8 mouse cellular contexts compared by ENCODE assay signal in genomic region chr12:80760396-80760801, GRCm38 (mm10). TPM values are rescaled to one million over a fixed set of nuclear protein-coding genes. Genes with fewer than 3 reads are reported as not detected.
DNase-seq lines count a peak whose midpoint lies in the region; ATAC-seq and TF ChIP-seq lines count a peak whose summit lies in the region.

Ccdc177 (minus strand) TSS chr12:80760687.

- peak within 1 kb of the TSS; percentile 95 for H3K27ac ChIP-seq in neural tube, embryonic 11.5 days (ENCODE audit: low read depth, low read length)
- peak within 1 kb of the TSS; percentile 64; the same call in 1 of the 2 replicates for H3K27ac ChIP-seq in embryonic facial prominence, embryonic 12.5 days
- no peak within 1 kb of the TSS for H3K27ac ChIP-seq in heart, adult 2 months
- H3K27ac ChIP-seq in midbrain, embryonic 11.5 days (ENCODE audit: low read depth, low read length): peak within 1 kb of the TSS; percentile 99
- no peak within 1 kb of the TSS for H3K27ac ChIP-seq in spleen, adult 2 months (ENCODE audit: insufficient read depth, low read length)

- H3K4me3 ChIP-seq in neural tube, embryonic 11.5 days (ENCODE audit: low read depth, low read length): peak within 1 kb of the TSS; percentile 57
- peak within 1 kb of the TSS; percentile 55 for H3K4me3 ChIP-seq in embryonic facial prominence, embryonic 12.5 days
- peak within 1 kb of the TSS; percentile 39 for H3K4me3 ChIP-seq in heart, adult 2 months
- H3K4me3 ChIP-seq in midbrain, embryonic 11.5 days (ENCODE audit: low read depth, low read length): peak within 1 kb of the TSS; percentile 52
- no peak within 1 kb of the TSS for H3K4me3 ChIP-seq in spleen, adult 2 months (ENCODE audit: extremely low read depth, insufficient read depth, insufficient read length)

- peaks cover 16% of the 10 kb centered on the region for H3K4me1 ChIP-seq in neural tube, embryonic 11.5 days (ENCODE audit: control insufficient read depth, insufficient read depth, low read length)
- peaks cover 26% of the 10 kb centered on the region for H3K4me1 ChIP-seq in embryonic facial prominence, embryonic 12.5 days
- H3K4me1 ChIP-seq in heart, adult 2 months (ENCODE audit: control insufficient read depth, insufficient read depth, low read length): no peaks in the 10 kb centered on the region
- H3K4me1 ChIP-seq in midbrain, embryonic 11.5 days (ENCODE audit: control insufficient read depth, insufficient read depth, low read length): peaks cover 14% of the 10 kb centered on the region
- H3K4me1 ChIP-seq in spleen, adult 2 months (ENCODE audit: control insufficient read depth, insufficient read depth, insufficient read length): peaks cover 17% of the 10 kb centered on the region; the same call in 1 of the 2 replicates

- ATAC-seq in neural tube, embryonic 11.5 days (ENCODE audit: insufficient read depth, low FRiP score, low TSS enrichment): peak; percentile 67
- 0 out of 2 replicates have a peak, but pooled peaks have one; percentile 31 for ATAC-seq in embryonic facial prominence, embryonic 12.5 days (ENCODE audit: insufficient number of reproducible peaks, insufficient read depth, low FRiP score, low TSS enrichment)
- peak; percentile 73 for ATAC-seq in midbrain, embryonic 11.5 days (ENCODE audit: low FRiP score)

- peak within 1 kb of the TSS; percentile 90 for H3K9ac ChIP-seq in neural tube, embryonic 11.5 days (ENCODE audit: low read length)
- H3K9ac ChIP-seq in embryonic facial prominence, embryonic 12.5 days: peak within 1 kb of the TSS; percentile 64
- no peak within 1 kb of the TSS for H3K9ac ChIP-seq in heart, adult 2 months (ENCODE audit: low read depth, low read length)
- peak within 1 kb of the TSS; percentile 87 for H3K9ac ChIP-seq in midbrain, embryonic 11.5 days (ENCODE audit: low read length)

- TF ChIP-seq EP300 in heart, adult 2 months (IDR thresholded peaks at IDR 0.05; ENCODE audit: insufficient read depth, low read depth, low read length): no peak

- WGBS in neural tube, embryonic 11.5 days: 1% methylated on average over 24 of the region's 24 CpGs
- WGBS in embryonic facial prominence, embryonic 12.5 days: 0% methylated on average over 24 of the region's 24 CpGs
- WGBS in heart, adult 2 months: under 1% methylated on average over 24 of the region's 24 CpGs
- under 1% methylated on average over 24 of the region's 24 CpGs for WGBS in midbrain, embryonic 11.5 days
- WGBS in spleen, adult 2 months: 2% methylated on average over 24 of the region's 24 CpGs

- H3K79me2 ChIP-seq in heart, adult 2 months (replicated peaks; ENCODE audit: control insufficient read depth, insufficient read depth, low read length): no peaks in the 10 kb centered on the region

- peak within 1 kb of the TSS; percentile 77 for H3K4me2 ChIP-seq in neural tube, embryonic 11.5 days (ENCODE audit: low read depth)
- peak within 1 kb of the TSS; percentile 90 for H3K4me2 ChIP-seq in embryonic facial prominence, embryonic 12.5 days (replicated peaks)
- H3K4me2 ChIP-seq in midbrain, embryonic 11.5 days: peak within 1 kb of the TSS; percentile 72

- DNase-seq in neural tube, embryonic 11.5 days (ENCODE audit: low spot score): peak; percentile 88
- DNase-seq in neural tube, embryonic 10.5 days (ENCODE audit: extremely low spot score, low spot score): no peak
- peak; percentile 68 to 78 for DNase-seq in heart, adult 2 months
- DNase-seq in kidney, adult 18-20 months: peak; percentile 80
- DNase-seq in left cerebral cortex, postnatal 4 days: peak; percentile 90
- DNase-seq in midbrain, embryonic 11.5 days (ENCODE audit: low spot score, missing footprints): no peak
- DNase-seq in spleen, adult 2 months (ENCODE audit: low read depth in 1 of 2, low spot score in 2 of 2): peak; percentile 47 to 68

- H3K27me3 ChIP-seq in neural tube, embryonic 11.5 days (ENCODE audit: control insufficient read depth, insufficient read depth, low read length): peaks cover 23% of the 10 kb centered on the region
- peaks cover 48% of the 10 kb centered on the region for H3K27me3 ChIP-seq in embryonic facial prominence, embryonic 12.5 days
- H3K27me3 ChIP-seq in heart, adult 2 months (ENCODE audit: control insufficient read depth, insufficient read depth, low read length): peaks cover 15% of the 10 kb centered on the region
- peaks cover 6% of the 10 kb centered on the region; the same call in 1 of the 2 replicates for H3K27me3 ChIP-seq in midbrain, embryonic 11.5 days (ENCODE audit: control insufficient read depth, insufficient read depth, low read length)
- H3K27me3 ChIP-seq in spleen, adult 2 months (ENCODE audit: control insufficient read depth, insufficient read depth, low read length): peaks cover 14% of the 10 kb centered on the region

- TF ChIP-seq CTCF in heart, adult 2 months (IDR thresholded peaks at IDR 0.05): peak; percentile 96
- peak; percentile 69; the same call in 1 of the 2 replicates for TF ChIP-seq CTCF in spleen, adult 2 months (IDR thresholded peaks at IDR 0.05; ENCODE audit: extremely low read depth, insufficient read depth, insufficient read length, insufficient replicate concordance)

- intact Hi-C loops in heart, adult 2 months (cut with DNase I): no loop called here
- intact Hi-C loops in left cerebral cortex, postnatal 4 days (cut with DNase I): loop anchor here (2.0 kb wide), 1 partner anchor 30 kb away; no protein-coding TSS in a partner anchor

- H3K36me3 ChIP-seq in neural tube, embryonic 11.5 days (ENCODE audit: control insufficient read depth, insufficient read depth, low read length): peaks cover 6% of the 10 kb centered on the region
- H3K36me3 ChIP-seq in embryonic facial prominence, embryonic 12.5 days: no peaks in the 10 kb centered on the region
- no peaks in the 10 kb centered on the region for H3K36me3 ChIP-seq in heart, adult 2 months (ENCODE audit: control insufficient read depth, insufficient read depth, low read length)
- peaks cover 37% of the 10 kb centered on the region for H3K36me3 ChIP-seq in midbrain, embryonic 11.5 days (ENCODE audit: control insufficient read depth, insufficient read depth, low read length)
- no peaks in the 10 kb centered on the region for H3K36me3 ChIP-seq in spleen, adult 2 months (ENCODE audit: control insufficient read depth, insufficient read depth, low read length)

- H3K9me3 ChIP-seq in neural tube, embryonic 11.5 days (ENCODE audit: control insufficient read depth, low read length): no peaks in the 10 kb centered on the region
- no peaks in the 10 kb centered on the region for H3K9me3 ChIP-seq in embryonic facial prominence, embryonic 12.5 days
- H3K9me3 ChIP-seq in midbrain, embryonic 11.5 days (ENCODE audit: control insufficient read depth, low read length): peaks cover 35% of the 10 kb centered on the region

- TF ChIP-seq POLR2A in heart, adult 2 months (IDR thresholded peaks at IDR 0.05; ENCODE audit: insufficient read depth, low read depth, low read length): no peak
- no peak for TF ChIP-seq POLR2A in spleen, adult 2 months (IDR thresholded peaks at IDR 0.05; ENCODE audit: low read depth, low read length)

RNA-seq across cellular contexts. Expression of gene Ccdc177, which starts in this region (rescaled TPM):
- 2.4 and 2.6 TPM in 2 replicates for polyA plus RNA-seq in neural tube, embryonic 11.5 days (2014; fragmentation: Nextera tagmentation; extraction: Ambion mirVana)
- polyA plus RNA-seq in embryonic facial prominence, embryonic 12.5 days (2016; fragmentation: Nextera tagmentation; extraction: Ambion mirVana): 1.4 TPM in 2 replicates
- total RNA-seq in heart, adult 2 months (2021): under 1 TPM in 1 of 2 experiments, not detected in 1; 0.05 TPM
- not detected in 2 replicates for polyA plus RNA-seq in heart, adult 2 months (2012; rRNA removed)
- total RNA-seq in left cerebral cortex, postnatal 4 days (2021): 10 to 100 TPM; 17.1 to 19.5 TPM
- polyA plus RNA-seq in midbrain, embryonic 11.5 days (2014; fragmentation: Nextera tagmentation; extraction: Ambion mirVana): 4.9 and 5.3 TPM in 2 replicates
- polyA plus RNA-seq in spleen, adult 2 months (2012; rRNA removed): not detected in 2 replicates

Comparison
In these comparisons a context has a peak if more than half of its experiments do, and no peak if none do; other contexts are left out.
1. RNA of gene Ccdc177 (total RNA-seq): 17.1 to 19.5 TPM in left cerebral cortex, postnatal 4 days; 0.05 TPM in heart, adult 2 months; every median in the first group is over 10 times any median in the second.
2. DNase-seq: peak in neural tube, embryonic 11.5 days (single experiment), kidney, adult 18-20 months (single experiment) and left cerebral cortex, postnatal 4 days (single experiment); none in neural tube, embryonic 10.5 days (single experiment) and midbrain, embryonic 11.5 days (single experiment).
3. Peak in DNase-seq and H3K4me3 ChIP-seq in heart, adult 2 months; RNA of the gene not detected or under 1 TPM.
4. Peak in DNase-seq in spleen, adult 2 months; RNA of the gene not detected or under 1 TPM.
5. H3K27ac ChIP-seq: peak in neural tube, embryonic 11.5 days (single experiment), embryonic facial prominence, embryonic 12.5 days (single experiment) and midbrain, embryonic 11.5 days (single experiment); none in heart, adult 2 months (single experiment) and spleen, adult 2 months (single experiment).
6. Peak in every context shown above with its lines, with median percentiles within 50 percentile points of each other: ATAC-seq and H3K4me2 ChIP-seq.